Mouse (Mus musculus) MEL (cell line): ENCODE results near the gene Ccdc107. TPM values are rescaled to one million over a fixed set of nuclear protein-coding genes. Genes with fewer than 3 reads are reported as not detected.
A peak's percentile ranks its signal among the peaks of the same experiment; 100 is the strongest.

Experiments
- DNase-seq: peaks from one replicate; pipeline ENCODE4 v3.0.0; 2011; ENCODE audit warnings: low read depth, low spot score
- H3K27ac ChIP-seq: 2 replicates; pipeline ENCODE4 v1.5.1; 2012; ENCODE audit warnings: low read depth, mild to moderate bottlenecking, control low read depth, low read length, moderate library complexity; ENCODE audit not compliant: control insufficient read depth
- H3K27me3 ChIP-seq, 2 experiments: fragments of 150-350 bp in 1 of 2; sonication (generic) in 1 of 2; 2 replicates each; pipeline ENCODE4 v1.6.1; 2012; ENCODE audit warnings: low read length in 2 of 2, mild to moderate bottlenecking in 2 of 2, improper control_type of control experiment in 1 of 2, moderate library complexity in 1 of 2; ENCODE audit not compliant: insufficient read depth in 2 of 2, control insufficient read depth in 1 of 2
- H3K36me3 ChIP-seq, 2 experiments: 2 replicates each; pipeline ENCODE4 v1.6.1; 2012 to 2014; ENCODE audit warnings: low read length in 2 of 2, improper control_type of control experiment in 1 of 2, inconsistent platforms in 1 of 2, mild to moderate bottlenecking in 1 of 2; ENCODE audit not compliant: insufficient read depth in 2 of 2, control insufficient read depth in 1 of 2
- H3K4me1 ChIP-seq, 2 experiments: fragments of 150-350 bp in 1 of 2; sonication (generic) in 1 of 2; 2 replicates each; pipeline ENCODE4 v1.6.1; 2012; ENCODE audit warnings: low read length in 2 of 2, improper control_type of control experiment in 1 of 2, mild to moderate bottlenecking in 1 of 2; ENCODE audit not compliant: insufficient read depth in 2 of 2, control insufficient read depth in 1 of 2
- H3K4me3 ChIP-seq, 2 experiments: fragments of 150-350 bp in 1 of 2; sonication (generic) in 1 of 2; 2 replicates each; pipeline ENCODE4 v1.5.1; 2012; ENCODE audit warnings: low read depth in 2 of 2, low read length in 2 of 2, mild to moderate bottlenecking in 2 of 2, moderate library complexity in 2 of 2, control low read depth in 1 of 2, improper control_type of control experiment in 1 of 2; ENCODE audit not compliant: control insufficient read depth in 1 of 2, insufficient read depth in 1 of 2
- H3K79me2 ChIP-seq: 2 replicates; pipeline ENCODE4 v1.6.1; 2012; ENCODE audit warnings: mild to moderate bottlenecking, low read length, moderate library complexity; ENCODE audit not compliant: control insufficient read depth, poor library complexity, insufficient read depth
- H3K9ac ChIP-seq: 2 replicates; pipeline ENCODE4 v1.6.1; 2012; ENCODE audit warnings: low read depth, mild to moderate bottlenecking, control low read depth, low read length, moderate library complexity; ENCODE audit not compliant: control insufficient read depth, poor library complexity, severe bottlenecking
- H3K9me3 ChIP-seq: fragments of 150-350 bp; sonication (generic); replicated peaks from 2 replicates; pipeline ENCODE4 v1.6.1; 2012; ENCODE audit warnings: mild to moderate bottlenecking, low read length, improper control_type of control experiment, moderate library complexity; ENCODE audit not compliant: insufficient read depth
- CTCF ChIP-seq, 3 experiments: IDR thresholded peaks in 2 of 3; conservative IDR thresholded peaks in 1 of 3; 2 replicates each; pipeline ENCODE4 v1.5.1; 2011 to 2012; ENCODE audit warnings: low read length in 3 of 3, low read depth in 2 of 3, mild to moderate bottlenecking in 2 of 3, improper control_type of control experiment in 1 of 3, inconsistent platforms in 1 of 3, mixed read lengths in 1 of 3, moderate library complexity in 1 of 3; ENCODE audit not compliant: control insufficient read depth in 1 of 3, insufficient read depth in 1 of 3, poor library complexity in 1 of 3, severe bottlenecking in 1 of 3
- E2F4 ChIP-seq: IDR thresholded peaks from 2 replicates; pipeline ENCODE4 v1.6.1; 2011; ENCODE audit warnings: low read depth, low read length, improper control_type of control experiment, borderline replicate concordance
- EP300 ChIP-seq, 2 experiments: IDR thresholded peaks; 2 replicates each; pipeline ENCODE4 v1.6.1; 2011; ENCODE audit warnings: improper control_type of control experiment in 2 of 2, low read length in 2 of 2, low read depth in 1 of 2, mild to moderate bottlenecking in 1 of 2
- GATA1 ChIP-seq: IDR thresholded peaks from 2 replicates; pipeline ENCODE4 v1.6.1; 2011; ENCODE audit warnings: low read depth, low read length, improper control_type of control experiment
- HCFC1 ChIP-seq: IDR thresholded peaks from 2 replicates; pipeline ENCODE4 v1.6.1; 2012; ENCODE audit warnings: low read depth, mild to moderate bottlenecking, inconsistent platforms, low read length, improper control_type of control experiment, moderate library complexity
- JUND ChIP-seq: IDR thresholded peaks from 2 replicates; pipeline ENCODE4 v1.6.1; 2011; ENCODE audit warnings: low read depth, mild to moderate bottlenecking, improper control_type of control experiment, low read length
- MAFK ChIP-seq: IDR thresholded peaks from 2 replicates; pipeline ENCODE4 v1.6.1; 2011; ENCODE audit warnings: low read depth, mild to moderate bottlenecking, low read length, improper control_type of control experiment, borderline replicate concordance
- MAZ ChIP-seq: IDR thresholded peaks from 2 replicates; pipeline ENCODE4 v1.6.1; 2012; ENCODE audit warnings: low read depth, mild to moderate bottlenecking, inconsistent platforms, low read length, improper control_type of control experiment
- MEF2A ChIP-seq: IDR thresholded peaks from 2 replicates; pipeline ENCODE4 v1.6.1; 2014; ENCODE audit warnings: low read depth, mild to moderate bottlenecking, inconsistent platforms, low read length, improper control_type of control experiment; ENCODE audit not compliant: poor library complexity, insufficient replicate concordance, severe bottlenecking; ENCODE audit errors: extremely low read depth
- NELFE ChIP-seq: IDR thresholded peaks from 2 replicates; pipeline ENCODE4 v1.6.1; 2011; ENCODE audit warnings: low read depth, low read length, improper control_type of control experiment
- NRF1 ChIP-seq: IDR thresholded peaks from 2 replicates; pipeline ENCODE4 v1.6.1; 2014; ENCODE audit warnings: low read depth, mild to moderate bottlenecking, inconsistent platforms, low read length, improper control_type of control experiment, moderate library complexity; ENCODE audit not compliant: poor library complexity, insufficient read depth, severe bottlenecking
- POLR2A ChIP-seq, 2 experiments: IDR thresholded peaks; 2 replicates each; pipeline ENCODE4 v1.6.1; 2011 to 2012; ENCODE audit warnings: low read length in 2 of 2, mild to moderate bottlenecking in 2 of 2, control low read depth in 1 of 2, improper control_type of control experiment in 1 of 2, low read depth in 1 of 2, moderate library complexity in 1 of 2; ENCODE audit not compliant: control insufficient read depth in 1 of 2, insufficient read depth in 1 of 2, poor library complexity in 1 of 2
- POLR2AphosphoS2 ChIP-seq: IDR thresholded peaks from 2 replicates; pipeline ENCODE4 v1.6.1; 2011; ENCODE audit warnings: low read length, improper control_type of control experiment
- RAD21 ChIP-seq: IDR thresholded peaks from 2 replicates; pipeline ENCODE4 v1.6.1; 2011; ENCODE audit warnings: mild to moderate bottlenecking, low read depth, low read length, improper control_type of control experiment
- SMC3 ChIP-seq: IDR thresholded peaks from 2 replicates; pipeline ENCODE4 v1.6.1; 2011; ENCODE audit warnings: low read depth, low read length, improper control_type of control experiment
- TAL1 ChIP-seq: IDR thresholded peaks from 2 replicates; pipeline ENCODE4 v1.6.1; 2012; ENCODE audit warnings: mild to moderate bottlenecking, inconsistent platforms, low read length, moderate library complexity, mixed read lengths
- TBP ChIP-seq: IDR thresholded peaks from 2 replicates; pipeline ENCODE4 v1.8.0; 2011; ENCODE audit warnings: low read depth, low read length, improper control_type of control experiment
- UBTF ChIP-seq: IDR thresholded peaks from 2 replicates; pipeline ENCODE4 v1.6.1; 2012; ENCODE audit warnings: low read depth, mild to moderate bottlenecking, inconsistent platforms, low read length, improper control_type of control experiment, moderate library complexity, borderline replicate concordance; ENCODE audit not compliant: insufficient read depth
- ZC3H11A ChIP-seq: IDR thresholded peaks from 2 replicates; pipeline ENCODE4 v1.6.1; 2012; ENCODE audit warnings: low read depth, mild to moderate bottlenecking, inconsistent platforms, low read length, improper control_type of control experiment
- ZMIZ1 ChIP-seq: IDR thresholded peaks from 2 replicates; pipeline ENCODE4 v1.6.1; 2012; ENCODE audit warnings: low read depth, mild to moderate bottlenecking, inconsistent platforms, low read length, improper control_type of control experiment, moderate library complexity
- ZNF384 ChIP-seq: IDR thresholded peaks from 2 replicates; pipeline ENCODE4 v1.6.1; 2012; ENCODE audit warnings: low read depth, mild to moderate bottlenecking, inconsistent platforms, low read length, improper control_type of control experiment
- polyA plus RNA-seq, 2 experiments: library from polyadenylated mRNA; stranded (reverse) in 1 of 2; unstranded in 1 of 2; fragments of >175 nt in 1 of 2; fragments of >200 nt in 1 of 2; gene quantifications; 2 replicates each; pipeline versions ENCODE4 v1.2.1 to v1.2.4; 2012; ENCODE audit warnings: low replicate concordance in 2 of 2, low read depth in 1 of 2; ENCODE audit not compliant: insufficient read length in 2 of 2, insufficient read depth in 1 of 2, missing spikeins in 1 of 2
- total RNA-seq: library from RNA; depleted of rRNA; stranded (reverse); fragments of 300-350 nt; gene quantifications from 2 replicates; pipeline ENCODE4 v1.2.3, GENCODE M21; 2012

Ccdc107 gene
- total and polyA plus RNA-seq, 3 experiments = 44.3 to 56.7 TPM; not detected in 1

- peak; percentile 68 for TF ChIP-seq SMC3
- TF ChIP-seq HCFC1 = 0 out of 2 replicates have a peak, but pooled peaks have one; percentile 27
- TF ChIP-seq GATA1 = peak; percentile 59
- TF ChIP-seq CTCF (IDR thresholded peaks at IDR 0.05 in 2 of 3, conservative IDR thresholded peaks at IDR 0.05 in 1 of 3; ENCODE audit: control insufficient read depth in 1 of 3, insufficient read depth in 1 of 3, low read depth in 2 of 3, low read length in 3 of 3, poor library complexity in 1 of 3, severe bottlenecking in 1 of 3) = peak; percentile 63 to 86 (median 76)
- TF ChIP-seq ZC3H11A = peak; percentile 64
- no peak for TF ChIP-seq E2F4
- 0 out of 2 replicates have a peak, but pooled peaks have one; percentile 7 for TF ChIP-seq JUND
- TF ChIP-seq TBP = peak; percentile 91
- peak in 1 of 2 experiments; percentile 76; a peak in 2 of 4 replicates for TF ChIP-seq POLR2A (IDR thresholded peaks at IDR 0.05; ENCODE audit: control insufficient read depth in 1 of 2, insufficient read depth in 1 of 2, low read depth in 1 of 2, low read length in 2 of 2, poor library complexity in 1 of 2)
- TF ChIP-seq RAD21 = peak; percentile 69
- TF ChIP-seq TAL1 = no peak
- peak; percentile 79; the same call in 1 of the 2 replicates for TF ChIP-seq ZMIZ1
- 0 out of 2 replicates have a peak, but pooled peaks have one; percentile 64 for TF ChIP-seq MAZ
- no peak for TF ChIP-seq EP300 (IDR thresholded peaks at IDR 0.05; ENCODE audit: low read depth in 1 of 2, low read length in 2 of 2)
- Histone ChIP-seq H3K79me2 (no peaks in the 10 kb centered on the region), H3K36me3 (peaks cover 0 to 11% of the 10 kb centered on the region in 2 experiments; a peak in 2 of 4 replicates), H3K4me1 (peaks cover 0 to 17% of the 10 kb centered on the region in 2 experiments; a peak in 2 of 4 replicates), H3K9ac (peak overlapping the region; percentile 45), H3K4me3 (peak overlapping the region; percentile 62 to 82), H3K27me3 (no peaks in the 10 kb centered on the region), H3K9me3 (no peaks in the 10 kb centered on the region), H3K27ac (peak overlapping the region; percentile 82)
- peak; percentile 91 for DNase-seq
These were observed 13.5 kb upstream of the Ccdc107 start for GRCm38 (mm10) chr4:43478906-43479832.

GRCm38 (mm10) chr4:43480985-43481384 is 11.7 kb upstream of the Ccdc107 start:
- no peak overlapping the region for H3K9ac ChIP-seq
- TF ChIP-seq MEF2A (no peak), MAFK (no peak), POLR2AphosphoS2 (no peak), NRF1 (no peak), EP300 (IDR thresholded peaks at IDR 0.05; ENCODE audit: low read depth in 1 of 2, low read length in 2 of 2) (no peak), UBTF (no peak), E2F4 (no peak), ZNF384 (no peak), NELFE (no peak), SMC3 (no peak)

More at GRCm38 (mm10) chr4:43480985-43481384, 11.7 kb upstream of the Ccdc107 start:
- H3K9me3 ChIP-seq = no peaks in the 10 kb centered on the region
- H3K4me3 ChIP-seq = no peak overlapping the region
- no peaks in the 10 kb centered on the region for H3K27me3 ChIP-seq
- H3K27ac ChIP-seq = no peak overlapping the region
- H3K79me2 ChIP-seq = no peaks in the 10 kb centered on the region
- DNase-seq = no peak
- peaks cover 0 to 11% of the 10 kb centered on the region in 2 experiments; a peak in 2 of 4 replicates for H3K36me3 ChIP-seq
- H3K4me1 ChIP-seq = peaks cover 0 to 17% of the 10 kb centered on the region in 2 experiments; a peak in 2 of 4 replicates
